Mouse (Mus musculus): ENCODE measurements at regions not wholly inside any gene's neighbourhood (a gene's known extent, or its start where the extent isn't known, plus 50 kb on each side); places are given as distances from the start of the nearest gene placed in this dataset.

DNA sequence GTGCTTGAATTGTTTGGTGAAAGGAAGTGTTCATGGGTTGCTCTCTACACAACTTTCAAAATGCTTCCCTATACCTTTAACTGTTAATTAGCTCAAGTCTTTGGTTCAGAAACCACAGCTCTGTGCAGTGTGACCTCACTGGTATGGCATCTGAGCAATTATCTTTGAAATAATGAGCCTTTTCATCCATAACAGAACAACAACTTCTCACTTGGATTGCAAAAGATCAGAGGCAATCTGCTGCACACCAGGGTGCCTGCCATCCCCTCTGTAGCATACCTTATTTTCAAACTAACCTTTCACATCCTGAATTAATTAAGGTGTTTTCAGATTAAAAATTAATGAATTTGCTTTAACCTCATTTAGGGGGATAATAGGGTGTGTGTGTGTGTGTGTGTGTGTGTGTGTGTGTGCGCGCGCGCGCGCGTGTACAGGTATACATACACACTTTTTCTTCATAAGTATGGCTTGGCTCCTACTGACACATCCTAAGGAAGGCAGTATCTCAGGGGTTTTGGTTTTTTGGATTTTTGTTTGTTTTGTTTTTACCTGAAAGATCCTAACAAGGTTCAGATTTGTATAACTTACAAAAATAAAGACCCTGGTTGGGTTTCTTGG lies 493.8 kb downstream of the Rapgef2 start:
- Histone ChIP-seq H3K27me3 (replicated peaks; ENCODE audit: control insufficient read depth, insufficient read depth, low read length) (no peaks in the 10 kb centered on the region), H3K4me3 (ENCODE audit: low read depth, low read length) (no peak overlapping the region), H3K4me2 (ENCODE audit: low read length) (no peak overlapping the region), H3K4me1 (replicated peaks; ENCODE audit: control insufficient read depth, insufficient read depth, low read length) (no peaks in the 10 kb centered on the region), H3K27ac (ENCODE audit: low read depth) (no peak overlapping the region), H3K9ac (ENCODE audit: low read length) (no peak overlapping the region), H3K36me3 (ENCODE audit: control insufficient read depth, insufficient read depth, low read length) (no peaks in the 10 kb centered on the region), H3K9me3 (ENCODE audit: control insufficient read depth, low read length) (no peaks in the 10 kb centered on the region)
- ATAC-seq (replicated peaks; ENCODE audit: low FRiP score, low TSS enrichment, low read depth) (no peak), DNase-seq (ENCODE audit: low spot score) (no peak)
- 99% methylated on average over 7 of the region's 7 CpGs for WGBS

DNA sequence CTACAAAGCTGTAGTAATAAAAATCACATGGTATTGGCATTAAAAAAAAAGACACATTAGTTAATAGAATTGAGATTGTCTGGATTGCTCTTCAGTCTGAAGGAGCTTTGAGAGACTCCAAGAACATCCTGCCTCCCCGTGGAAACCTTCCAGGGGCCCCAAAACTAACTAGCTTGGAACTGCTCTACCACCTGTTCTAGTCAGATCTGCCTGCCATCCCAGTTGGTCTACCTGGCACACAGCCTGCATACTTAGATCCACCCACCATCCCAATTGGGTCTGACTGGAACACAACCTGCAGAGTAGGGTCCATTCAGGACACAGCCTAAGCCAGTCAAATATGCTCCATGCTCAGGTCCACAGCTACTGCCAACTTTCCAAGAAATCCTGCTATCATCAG lies 503.6 kb downstream of the Rapgef2 start:
- DNase-seq (ENCODE audit: low spot score) (no peak), ATAC-seq (replicated peaks; ENCODE audit: low FRiP score, low TSS enrichment, low read depth) (no peak)
- Histone ChIP-seq H3K36me3 (ENCODE audit: control insufficient read depth, insufficient read depth, low read length) (no peaks in the 10 kb centered on the region), H3K27me3 (replicated peaks; ENCODE audit: control insufficient read depth, insufficient read depth, low read length) (no peaks in the 10 kb centered on the region), H3K27ac (ENCODE audit: low read depth) (no peak overlapping the region), H3K4me2 (ENCODE audit: low read length) (no peak overlapping the region), H3K4me3 (ENCODE audit: low read depth, low read length) (no peak overlapping the region), H3K9ac (ENCODE audit: low read length) (no peak overlapping the region), H3K4me1 (replicated peaks; ENCODE audit: control insufficient read depth, insufficient read depth, low read length) (no peaks in the 10 kb centered on the region), H3K9me3 (ENCODE audit: control insufficient read depth, low read length) (no peaks in the 10 kb centered on the region)
- 74% methylated on average over 1 of the region's 1 CpGs for WGBS

DNA sequence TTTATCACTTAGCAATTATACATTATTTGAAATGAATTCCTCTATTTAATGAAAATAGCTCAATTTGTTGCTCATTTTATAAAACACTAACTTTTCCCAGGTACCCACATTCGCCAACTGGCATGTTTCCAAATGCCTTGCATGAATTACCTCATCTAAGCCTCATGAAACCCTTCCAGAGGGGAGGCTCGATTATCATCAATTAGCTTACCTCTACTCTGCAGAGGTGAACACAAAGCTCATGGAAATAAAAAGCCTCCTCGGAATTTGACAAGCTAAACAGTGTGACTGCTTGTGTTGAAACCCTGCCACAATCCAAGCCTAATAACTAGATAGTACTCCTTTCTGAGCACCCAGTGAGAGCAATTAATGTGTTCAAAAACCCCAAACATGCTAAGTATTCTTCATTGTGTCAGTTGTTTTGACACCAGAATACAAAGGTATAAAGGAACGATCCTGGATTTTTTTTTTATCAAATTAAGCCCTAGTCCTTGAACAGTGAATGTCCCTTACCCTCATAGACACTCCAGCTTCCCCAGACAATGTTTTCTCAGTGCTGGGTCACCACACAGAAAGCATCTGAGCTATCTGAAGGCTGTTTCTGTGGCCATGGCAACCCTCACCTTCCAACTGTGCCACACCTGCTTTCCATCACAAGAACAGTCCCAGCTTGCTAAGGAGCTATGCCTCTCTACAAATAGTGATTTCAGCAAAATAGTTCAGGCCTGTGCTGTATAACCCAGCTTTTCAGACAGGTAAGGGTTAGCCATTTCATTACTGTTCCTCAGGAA lies 530.4 kb downstream of the Rapgef2 start:
- H3K9ac ChIP-seq (ENCODE audit: low read length): no peak overlapping the region
- H3K4me2 ChIP-seq (ENCODE audit: low read length): no peak overlapping the region
- ATAC-seq (replicated peaks; ENCODE audit: low FRiP score, low TSS enrichment, low read depth): no peak
- no peaks in the 10 kb centered on the region for H3K9me3 ChIP-seq (ENCODE audit: control insufficient read depth, low read length)
- no peak overlapping the region for H3K4me3 ChIP-seq (ENCODE audit: low read depth, low read length)
- H3K27me3 ChIP-seq (replicated peaks; ENCODE audit: control insufficient read depth, insufficient read depth, low read length): no peaks in the 10 kb centered on the region
- H3K36me3 ChIP-seq (ENCODE audit: control insufficient read depth, insufficient read depth, low read length): no peaks in the 10 kb centered on the region
- no peak for DNase-seq (ENCODE audit: low spot score)
- H3K27ac ChIP-seq (ENCODE audit: low read depth): no peak overlapping the region
- WGBS: 59% methylated on average over 4 of the region's 4 CpGs
- H3K4me1 ChIP-seq (replicated peaks; ENCODE audit: control insufficient read depth, insufficient read depth, low read length): no peaks in the 10 kb centered on the region

DNA sequence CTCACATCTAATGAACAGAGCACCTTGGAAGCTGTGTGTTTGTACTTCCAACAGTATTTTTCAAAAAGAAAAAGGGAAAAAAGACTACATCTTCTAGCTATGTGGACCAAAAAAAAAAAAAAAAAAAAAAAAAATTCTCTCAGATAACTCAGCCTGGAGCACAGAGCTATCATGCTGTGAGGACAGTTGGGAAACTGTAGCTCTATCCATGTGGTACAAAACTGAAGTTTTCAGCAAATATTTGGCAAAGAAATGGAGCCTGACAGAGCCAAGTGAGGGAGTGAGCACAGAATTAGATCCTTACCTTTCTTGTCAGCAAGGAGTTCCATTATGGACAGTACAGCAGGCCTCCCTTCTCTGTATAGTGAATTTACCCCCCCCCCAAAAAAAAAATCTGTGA lies 550.2 kb downstream of the Rapgef2 start:
- H3K9ac ChIP-seq (ENCODE audit: low read length): no peak overlapping the region
- no peak overlapping the region for H3K4me3 ChIP-seq (ENCODE audit: low read depth, low read length)
- no peaks in the 10 kb centered on the region for H3K4me1 ChIP-seq (replicated peaks; ENCODE audit: control insufficient read depth, insufficient read depth, low read length)
- DNase-seq (ENCODE audit: low spot score): no peak
- H3K9me3 ChIP-seq (ENCODE audit: control insufficient read depth, low read length): no peaks in the 10 kb centered on the region
- no peak for ATAC-seq (replicated peaks; ENCODE audit: low FRiP score, low TSS enrichment, low read depth)
- H3K27me3 ChIP-seq (replicated peaks; ENCODE audit: control insufficient read depth, insufficient read depth, low read length): no peaks in the 10 kb centered on the region
- no peak overlapping the region for H3K27ac ChIP-seq (ENCODE audit: low read depth)
- H3K36me3 ChIP-seq (ENCODE audit: control insufficient read depth, insufficient read depth, low read length): no peaks in the 10 kb centered on the region
- H3K4me2 ChIP-seq (ENCODE audit: low read length): no peak overlapping the region

DNA sequence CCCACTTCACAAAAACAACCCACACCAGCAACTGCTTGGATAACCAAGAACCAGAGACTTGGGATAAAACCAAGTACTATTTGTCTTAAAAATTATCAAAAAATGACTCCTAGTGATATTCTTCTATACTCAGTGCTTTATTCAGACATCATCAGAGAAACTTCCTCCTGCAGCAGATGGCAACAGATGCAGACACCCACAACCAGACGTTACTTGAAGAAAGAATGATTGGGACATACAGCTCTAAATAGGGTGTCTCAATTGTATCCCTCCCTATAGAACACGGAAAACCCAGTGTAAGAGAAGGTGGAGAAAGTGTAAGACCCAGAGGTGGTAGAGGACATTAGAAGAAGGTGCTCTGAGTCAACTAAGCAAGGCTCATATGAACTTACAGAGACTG lies 569.6 kb downstream of the Rapgef2 start:
- Histone ChIP-seq H3K27ac (ENCODE audit: low read depth) (no peak overlapping the region), H3K4me3 (ENCODE audit: low read depth, low read length) (no peak overlapping the region), H3K27me3 (replicated peaks; ENCODE audit: control insufficient read depth, insufficient read depth, low read length) (no peaks in the 10 kb centered on the region), H3K36me3 (ENCODE audit: control insufficient read depth, insufficient read depth, low read length) (no peaks in the 10 kb centered on the region), H3K4me1 (replicated peaks; ENCODE audit: control insufficient read depth, insufficient read depth, low read length) (no peaks in the 10 kb centered on the region), H3K9me3 (ENCODE audit: control insufficient read depth, low read length) (no peaks in the 10 kb centered on the region), H3K9ac (ENCODE audit: low read length) (no peak overlapping the region), H3K4me2 (ENCODE audit: low read length) (no peak overlapping the region)
- no peak for DNase-seq (ENCODE audit: low spot score)
- ATAC-seq (replicated peaks; ENCODE audit: low FRiP score, low TSS enrichment, low read depth): no peak
- 73% methylated on average over 2 of the region's 2 CpGs for WGBS

DNA sequence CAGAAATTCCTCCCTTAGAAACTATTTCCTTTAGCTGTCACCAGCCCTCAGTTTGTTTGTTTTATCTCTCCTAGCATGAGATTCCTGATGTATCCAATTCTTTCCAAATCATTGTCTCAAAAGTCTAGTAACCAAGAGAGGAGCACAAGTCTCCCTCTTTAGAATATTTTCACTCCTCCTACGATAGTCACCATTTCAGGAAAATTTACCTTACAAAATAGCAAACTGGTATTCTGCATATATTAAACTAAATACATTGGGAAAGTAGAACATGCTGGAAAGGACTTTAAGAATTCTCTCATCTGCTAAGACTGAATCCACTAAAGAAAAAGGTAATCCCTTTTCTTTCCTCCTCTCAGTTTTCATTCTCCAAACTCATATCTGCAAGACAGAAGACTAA lies 578.6 kb downstream of the Rapgef2 start:
- H3K27ac ChIP-seq (ENCODE audit: low read depth): no peak overlapping the region
- H3K4me3 ChIP-seq (ENCODE audit: low read depth, low read length): no peak overlapping the region
- no peaks in the 10 kb centered on the region for H3K9me3 ChIP-seq (ENCODE audit: control insufficient read depth, low read length)
- no peaks in the 10 kb centered on the region for H3K4me1 ChIP-seq (replicated peaks; ENCODE audit: control insufficient read depth, insufficient read depth, low read length)
- no peak overlapping the region for H3K9ac ChIP-seq (ENCODE audit: low read length)
- 81% methylated on average over 1 of the region's 1 CpGs for WGBS
- DNase-seq (ENCODE audit: low spot score) (no peak), ATAC-seq (replicated peaks; ENCODE audit: low FRiP score, low TSS enrichment, low read depth) (no peak)
- no peaks in the 10 kb centered on the region for H3K27me3 ChIP-seq (replicated peaks; ENCODE audit: control insufficient read depth, insufficient read depth, low read length)
- no peak overlapping the region for H3K4me2 ChIP-seq (ENCODE audit: low read length)
- H3K36me3 ChIP-seq (ENCODE audit: control insufficient read depth, insufficient read depth, low read length): no peaks in the 10 kb centered on the region

DNA sequence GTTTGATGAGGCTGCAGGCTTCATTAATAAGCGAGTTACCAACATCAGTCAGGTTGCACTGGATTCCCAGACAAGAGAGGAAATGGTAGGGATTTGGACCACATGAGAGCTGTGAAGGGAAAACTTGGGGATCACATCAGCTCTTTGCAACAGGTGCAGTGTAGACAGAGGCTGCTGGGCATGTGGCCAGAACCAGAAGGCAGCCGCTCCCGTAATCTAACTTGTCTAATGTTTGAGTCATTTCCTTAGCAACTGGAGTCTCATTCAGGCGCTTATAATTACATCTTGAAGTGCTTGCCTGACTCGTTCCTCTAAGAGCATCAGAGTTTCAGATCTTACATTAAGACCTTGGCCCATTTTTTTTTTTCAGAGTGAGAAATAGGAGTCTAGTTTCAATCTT lies 587.4 kb downstream of the Rapgef2 start:
- no peak overlapping the region for H3K27ac ChIP-seq (ENCODE audit: low read depth)
- no peak overlapping the region for H3K4me2 ChIP-seq (ENCODE audit: low read length)
- ATAC-seq (replicated peaks; ENCODE audit: low FRiP score, low TSS enrichment, low read depth) (no peak), DNase-seq (ENCODE audit: low spot score) (no peak)
- 46% methylated on average over 5 of the region's 5 CpGs for WGBS
- no peaks in the 10 kb centered on the region for H3K4me1 ChIP-seq (replicated peaks; ENCODE audit: control insufficient read depth, insufficient read depth, low read length)
- no peaks in the 10 kb centered on the region for H3K9me3 ChIP-seq (ENCODE audit: control insufficient read depth, low read length)
- no peaks in the 10 kb centered on the region for H3K27me3 ChIP-seq (replicated peaks; ENCODE audit: control insufficient read depth, insufficient read depth, low read length)
- H3K36me3 ChIP-seq (ENCODE audit: control insufficient read depth, insufficient read depth, low read length): no peaks in the 10 kb centered on the region
- H3K9ac ChIP-seq (ENCODE audit: low read length): no peak overlapping the region
- no peak overlapping the region for H3K4me3 ChIP-seq (ENCODE audit: low read depth, low read length)

DNA sequence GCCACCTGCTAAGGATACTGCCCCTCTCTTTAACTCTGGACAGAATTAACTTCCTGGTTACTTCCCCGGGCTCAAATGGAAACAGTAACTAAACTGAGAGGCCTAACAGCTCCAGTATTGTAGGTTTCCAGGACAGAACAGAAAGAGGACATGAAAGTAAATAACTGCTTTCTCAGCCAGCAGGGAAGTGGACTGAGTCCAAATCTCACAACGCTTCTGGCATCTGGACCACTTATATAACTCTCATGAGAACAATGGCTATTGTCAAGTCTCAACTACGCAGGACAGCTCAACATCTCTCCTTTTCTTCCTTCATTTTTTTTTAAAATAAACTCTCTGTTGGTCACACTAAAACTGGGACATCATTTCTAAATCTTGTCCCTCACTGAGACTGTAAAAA lies 594.8 kb downstream of the Rapgef2 start:
- Histone ChIP-seq H3K4me3 (ENCODE audit: low read depth, low read length) (no peak overlapping the region), H3K4me1 (replicated peaks; ENCODE audit: control insufficient read depth, insufficient read depth, low read length) (no peaks in the 10 kb centered on the region), H3K4me2 (ENCODE audit: low read length) (no peak overlapping the region), H3K27ac (ENCODE audit: low read depth) (no peak overlapping the region), H3K36me3 (ENCODE audit: control insufficient read depth, insufficient read depth, low read length) (no peaks in the 10 kb centered on the region), H3K9ac (ENCODE audit: low read length) (no peak overlapping the region), H3K27me3 (replicated peaks; ENCODE audit: control insufficient read depth, insufficient read depth, low read length) (no peaks in the 10 kb centered on the region), H3K9me3 (ENCODE audit: control insufficient read depth, low read length) (no peaks in the 10 kb centered on the region)
- DNase-seq (ENCODE audit: low spot score) (no peak), ATAC-seq (replicated peaks; ENCODE audit: low FRiP score, low TSS enrichment, low read depth) (no peak)
- WGBS: 47% methylated on average over 3 of the region's 3 CpGs

DNA sequence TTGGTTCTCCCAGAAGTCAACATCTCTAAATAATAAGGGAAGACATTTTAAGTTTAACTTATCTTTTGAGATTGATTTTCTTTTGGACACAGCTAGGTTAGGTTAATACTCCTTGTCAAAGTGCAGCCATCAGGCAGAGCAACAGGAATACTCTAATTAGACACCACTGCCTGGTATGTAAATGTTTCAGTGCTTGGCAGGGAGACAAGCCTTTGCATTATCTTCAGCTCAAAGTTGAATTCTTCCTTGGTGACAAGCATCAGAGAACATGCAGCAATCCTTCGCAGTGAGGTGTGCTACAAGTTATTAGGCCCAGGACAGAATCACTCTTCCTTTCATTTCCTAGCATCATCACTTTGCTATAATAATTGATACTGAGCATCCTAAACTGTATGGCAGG lies 608.7 kb downstream of the Rapgef2 start:
- Histone ChIP-seq H3K9me3 (ENCODE audit: control insufficient read depth, low read length) (no peaks in the 10 kb centered on the region), H3K36me3 (ENCODE audit: control insufficient read depth, insufficient read depth, low read length) (no peaks in the 10 kb centered on the region), H3K27ac (ENCODE audit: low read depth) (no peak overlapping the region), H3K9ac (ENCODE audit: low read length) (no peak overlapping the region), H3K4me3 (ENCODE audit: low read depth, low read length) (no peak overlapping the region), H3K4me1 (replicated peaks; ENCODE audit: control insufficient read depth, insufficient read depth, low read length) (no peaks in the 10 kb centered on the region), H3K4me2 (ENCODE audit: low read length) (no peak overlapping the region), H3K27me3 (replicated peaks; ENCODE audit: control insufficient read depth, insufficient read depth, low read length) (no peaks in the 10 kb centered on the region)
- no peak for DNase-seq (ENCODE audit: low spot score)
- no peak for ATAC-seq (replicated peaks; ENCODE audit: low FRiP score, low TSS enrichment, low read depth)
- 95% methylated on average over 1 of the region's 1 CpGs for WGBS

Data from intestine, embryonic 14.5 days (tissue).